In genomic region chr2:160730797-160731116, GRCm38 (mm10) we compare ENCODE assay signal across 8 mouse cellular contexts. TPM values are rescaled to one million over a fixed set of nuclear protein-coding genes. Genes with fewer than 3 reads are reported as not detected.
DNase-seq lines count a peak whose midpoint lies in the region; ATAC-seq and TF ChIP-seq lines count a peak whose summit lies in the region.

No protein-coding gene starts in this region.

- H3K36me3 ChIP-seq in embryonic facial prominence, embryonic 10.5 days (replicated peaks): peaks cover 38% of the 10 kb centered on the region
- H3K36me3 ChIP-seq in hindbrain, postnatal 0 days (ENCODE audit: insufficient read depth, low read length): no peaks in the 10 kb centered on the region

- peak overlapping the region; percentile 85 for H3K4me2 ChIP-seq in hindbrain, postnatal 0 days (ENCODE audit: low read depth, low read length)

- no peak for DNase-seq in layer of hippocampus, adult 2 months (ENCODE audit: low spot score in 2 of 2)
- no peak for DNase-seq in layer of hippocampus, adult 18-20 months (ENCODE audit: low spot score in 2 of 2)
- no peak for DNase-seq in embryonic facial prominence, embryonic 10.5 days (ENCODE audit: low spot score)
- DNase-seq in hindbrain, postnatal 0 days (ENCODE audit: low spot score): no peak
- no peak for DNase-seq in Muller cell, postnatal 12 days (ENCODE audit: inconsistent ontology term)
- DNase-seq in retina, embryonic 14.5 days (ENCODE audit: low spot score): no peak
- DNase-seq in layer of hippocampus, adult 9-10 months (ENCODE audit: low spot score): no peak

- peaks cover 50% of the 10 kb centered on the region for H3K4me1 ChIP-seq in embryonic facial prominence, embryonic 10.5 days
- peaks cover 38% of the 10 kb centered on the region for H3K4me1 ChIP-seq in hindbrain, postnatal 0 days (ENCODE audit: insufficient read depth, low read length)

- H3K9me3 ChIP-seq in embryonic facial prominence, embryonic 10.5 days: no peaks in the 10 kb centered on the region
- no peaks in the 10 kb centered on the region for H3K9me3 ChIP-seq in hindbrain, postnatal 0 days (ENCODE audit: low read length)

- no peak for ATAC-seq in hindbrain, postnatal 0 days
- ATAC-seq in monocyte, adult 5-6 weeks (replicated peaks; ENCODE audit: insufficient number of reproducible peaks, low FRiP score, low TSS enrichment, poor library complexity, severe bottlenecking): 0 out of 2 replicates have a peak, but pooled peaks have one; percentile 1

- peak overlapping the region; percentile 88 for H3K9ac ChIP-seq in hindbrain, postnatal 0 days (replicated peaks; ENCODE audit: low read length)

- peak overlapping the region; percentile 99 for H3K27ac ChIP-seq in layer of hippocampus, adult 2 months
- H3K27ac ChIP-seq in embryonic facial prominence, embryonic 10.5 days (replicated peaks): peak overlapping the region; percentile 100
- H3K27ac ChIP-seq in hindbrain, postnatal 0 days: peak overlapping the region; percentile 92

- TF ChIP-seq CTCF in layer of hippocampus, adult 2 months (conservative IDR thresholded peaks at IDR 0.05): no peak
- TF ChIP-seq CTCF in hindbrain, postnatal 0 days (IDR thresholded peaks at IDR 0.05; ENCODE audit: low read depth): no peak

- H3K27me3 ChIP-seq in embryonic facial prominence, embryonic 10.5 days (replicated peaks; ENCODE audit: low read depth, poor library complexity, severe bottlenecking): peaks cover 8% of the 10 kb centered on the region; the same call in 1 of the 2 replicates
- no peaks in the 10 kb centered on the region for H3K27me3 ChIP-seq in hindbrain, postnatal 0 days (ENCODE audit: insufficient read depth, low read length)

- 7% methylated on average over 19 of the region's 19 CpGs for WGBS in embryonic facial prominence, embryonic 10.5 days
- WGBS in hindbrain, postnatal 0 days: 6% methylated on average over 19 of the region's 19 CpGs

- peak overlapping the region; percentile 94 for H3K4me3 ChIP-seq in layer of hippocampus, adult 2 months
- H3K4me3 ChIP-seq in embryonic facial prominence, embryonic 10.5 days: peak overlapping the region; percentile 95
- peak overlapping the region; percentile 62 for H3K4me3 ChIP-seq in hindbrain, postnatal 0 days (ENCODE audit: low read length)

RNA-seq across cellular contexts. Expression of gene Plcg1, which starts 0.3 kb away (rescaled TPM):
- 100 to 1,000 TPM; 103 to 108 TPM for total RNA-seq in layer of hippocampus, adult 2 months (2021)
- total RNA-seq in layer of hippocampus, adult 18-20 months (2021): 10 to 100 TPM; 90.6 to 99.5 TPM
- 80.9 and 81.8 TPM in 2 replicates for polyA plus RNA-seq in embryonic facial prominence, embryonic 10.5 days (2016; fragmentation: Nextera tagmentation; extraction: Ambion mirVana)
- total RNA-seq in hindbrain, postnatal 0 days (2014; rRNA removed): 111 and 185 TPM in 2 replicates
- 39.8 and 40.5 TPM in 2 replicates for polyA plus RNA-seq in hindbrain, postnatal 0 days (2015; fragmentation: Nextera tagmentation; extraction: Ambion mirVana)
- 7.9 to 14.9 TPM (median 14.5 TPM) in 3 replicates for total RNA-seq in monocyte, adult 5-6 weeks (2017)
